Mouse (Mus musculus) G1E (cell line): Measurements from ENCODE around the gene Acot6. TPM values are rescaled to one million over a fixed set of nuclear protein-coding genes. Genes with fewer than 3 reads are reported as not detected.

Experiments used
- ATAC-seq: 2 replicates; pipeline ENCODE4 v1.8.0; 2016; ENCODE audit warnings: mild to moderate bottlenecking; ENCODE audit not compliant: insufficient number of reproducible peaks, poor library complexity, low FRiP score, severe bottlenecking; ENCODE audit errors: extremely low read depth
- DNase-seq: peaks from one replicate; pipeline ENCODE4 v3.0.0; 2012; ENCODE audit warnings: low spot score
- H3K27me3 ChIP-seq: 2 replicates; pipeline ENCODE4 v1.6.1; 2012; ENCODE audit warnings: mild to moderate bottlenecking, low read length, inconsistent platforms; ENCODE audit not compliant: insufficient read depth
- H3K36me3 ChIP-seq: replicated peaks from 2 replicates; pipeline ENCODE3; 2012; ENCODE audit warnings: mild to moderate bottlenecking, inconsistent platforms
- H3K4me1 ChIP-seq: 2 replicates; pipeline ENCODE4 v1.6.1; 2012; ENCODE audit warnings: low read depth, low read length, inconsistent platforms, mixed read lengths; ENCODE audit not compliant: insufficient read depth
- H3K4me3 ChIP-seq: 2 replicates; pipeline ENCODE4 v1.5.1; 2012; ENCODE audit warnings: low read depth, mild to moderate bottlenecking, inconsistent platforms, low read length, moderate library complexity, mixed read lengths
- H3K9me3 ChIP-seq: replicated peaks from 2 replicates; pipeline ENCODE4 v1.6.1; 2012; ENCODE audit warnings: inconsistent platforms
- CTCF ChIP-seq: IDR thresholded peaks from 2 replicates; pipeline ENCODE4 v1.5.1; 2012; ENCODE audit warnings: low read depth, low read length, inconsistent platforms, mixed read lengths
- GATA1 ChIP-seq: IDR thresholded peaks from 2 replicates; pipeline ENCODE4 v1.6.1; 2012; ENCODE audit warnings: borderline replicate concordance, low read length, inconsistent platforms, mixed read lengths
- GATA2 ChIP-seq: IDR thresholded peaks from 2 replicates; pipeline ENCODE4 v1.6.1; 2012; ENCODE audit warnings: low read depth, low read length, inconsistent platforms, borderline replicate concordance
- POLR2AphosphoS5 ChIP-seq: IDR thresholded peaks from 2 replicates; pipeline ENCODE4 v1.6.1; 2012; ENCODE audit warnings: low read depth, low read length, inconsistent platforms; ENCODE audit not compliant: insufficient replicate concordance
- TAL1 ChIP-seq: conservative IDR thresholded peaks from 2 replicates; pipeline ENCODE4 v1.6.1; 2012; ENCODE audit warnings: low read depth, low read length, inconsistent platforms, mixed read lengths
- polyA plus RNA-seq: library from polyadenylated mRNA; stranded (reverse); fragments of >175 nt; gene quantifications from 2 replicates; pipeline ENCODE4 v1.2.3, GENCODE M21; 2012
- total RNA-seq, 2 experiments: library from RNA; stranded (forward) in 1 of 2; stranded (reverse) in 1 of 2; fragments of 200-1000 nt in 1 of 2; fragments of >200 nt in 1 of 2; fragmentation: Nextera tagmentation in 1 of 2; gene quantifications; 2 replicates each; pipeline ENCODE4 v1.2.3; 2014 to 2017

Gene Acot6
- total and polyA plus RNA-seq, 3 experiments = 0.33 TPM; not detected in 2

DNA sequence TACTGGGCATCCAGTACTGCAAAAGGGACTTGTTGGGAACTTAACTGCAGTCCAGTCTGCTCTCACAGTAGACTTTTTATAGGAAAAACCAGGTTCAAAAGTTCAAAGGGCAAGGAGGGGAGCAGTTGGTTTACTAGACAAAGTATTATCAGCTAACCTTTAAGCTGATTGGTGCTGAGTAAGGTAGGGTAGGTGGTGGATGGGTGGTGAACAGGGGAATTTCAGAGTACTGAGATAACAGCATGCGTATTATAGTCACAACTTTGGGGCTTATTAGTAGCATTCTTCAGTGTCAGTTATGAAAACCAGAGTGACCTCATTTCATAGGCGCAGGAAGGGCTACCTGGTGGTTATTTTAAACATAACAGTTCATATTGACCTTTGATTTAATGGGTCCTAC lies 849 bp upstream of the Acot6 start:
- Histone ChIP-seq H3K27me3 (peaks cover 26% of the 10 kb centered on the region), H3K9me3 (no peaks in the 10 kb centered on the region), H3K4me1 (no peaks in the 10 kb centered on the region), H3K4me3 (no peak overlapping the region), H3K36me3 (no peaks in the 10 kb centered on the region)
- no peak for TF ChIP-seq TAL1
- no peak for TF ChIP-seq CTCF
- TF ChIP-seq POLR2AphosphoS5 = no peak
- TF ChIP-seq GATA2 = no peak
- no peak for TF ChIP-seq GATA1
- no peak for ATAC-seq
- no peak for DNase-seq

DNA sequence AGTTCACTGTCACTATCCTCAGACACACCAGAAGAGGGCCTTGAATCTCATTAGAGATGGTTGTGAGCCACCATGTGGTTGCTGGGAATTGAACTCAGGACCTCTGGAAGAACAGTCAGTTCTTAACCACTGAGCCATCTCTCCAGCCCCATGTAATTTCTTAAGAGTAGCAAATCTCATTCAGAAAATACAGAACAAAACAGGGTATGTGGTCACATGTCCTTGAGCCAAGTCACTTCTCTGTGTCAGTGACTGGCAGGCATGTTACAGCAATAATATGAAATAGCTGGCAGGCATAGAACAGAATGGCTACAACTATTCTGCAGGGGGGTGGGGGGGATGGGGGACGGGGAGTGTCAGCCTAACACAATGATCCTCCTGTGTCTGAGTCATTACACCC lies 383 bp upstream of the Acot6 start:
- no peak for TF ChIP-seq CTCF
- no peak for TF ChIP-seq TAL1
- no peak for TF ChIP-seq GATA1
- TF ChIP-seq GATA2 = no peak
- no peak for TF ChIP-seq POLR2AphosphoS5
- H3K36me3 ChIP-seq = no peaks in the 10 kb centered on the region
- ATAC-seq (no peak), DNase-seq (no peak)
- no peak overlapping the region for H3K4me3 ChIP-seq
- no peaks in the 10 kb centered on the region for H3K9me3 ChIP-seq
- H3K27me3 ChIP-seq = peaks cover 26% of the 10 kb centered on the region
- H3K4me1 ChIP-seq = no peaks in the 10 kb centered on the region

DNA sequence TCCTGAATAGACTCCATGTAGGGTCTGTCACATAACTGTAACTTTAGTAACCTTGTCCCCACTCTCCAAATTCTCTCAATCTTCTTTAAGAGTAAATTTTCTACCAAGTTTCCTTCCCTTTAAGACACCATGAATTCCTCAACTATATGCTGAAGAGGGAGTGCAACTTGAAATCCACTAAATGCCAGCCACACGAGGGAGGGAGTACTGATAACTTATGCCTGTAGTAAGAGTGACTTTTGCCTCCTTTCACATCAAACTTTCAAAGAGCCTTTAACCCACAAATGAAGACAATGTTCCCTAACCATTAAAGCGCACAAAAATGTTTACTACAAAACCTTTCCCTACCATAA lies 1.0 kb downstream of the Acot6 start:
- ATAC-seq (no peak), DNase-seq (no peak)
- Histone ChIP-seq H3K9me3 (no peaks in the 10 kb centered on the region), H3K4me1 (no peaks in the 10 kb centered on the region), H3K27me3 (peaks cover 22% of the 10 kb centered on the region), H3K36me3 (no peaks in the 10 kb centered on the region), H3K4me3 (no peak overlapping the region)
- TF ChIP-seq CTCF (no peak), POLR2AphosphoS5 (no peak), GATA2 (no peak)

DNA sequence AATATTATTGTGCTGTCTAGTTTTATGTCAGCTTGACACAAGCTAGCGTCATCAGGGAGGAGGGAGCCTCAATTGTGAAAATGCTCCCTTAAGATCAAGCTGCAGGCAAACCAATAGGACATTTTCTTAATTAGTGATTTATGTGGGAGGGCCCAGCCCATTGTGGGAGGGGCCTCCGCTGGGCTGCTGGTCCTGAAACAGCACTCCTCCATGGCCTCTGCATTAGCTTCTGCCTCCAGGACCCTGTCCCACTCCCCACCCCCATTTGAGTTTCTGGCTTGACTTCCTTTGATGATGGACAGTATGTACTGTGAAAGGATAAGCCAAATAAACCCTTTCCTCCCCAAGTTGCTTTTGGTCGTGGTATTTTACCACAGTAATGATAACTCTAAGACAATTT lies 6.6 kb downstream of the Acot6 start:
- TF ChIP-seq CTCF = no peak
- no peak for TF ChIP-seq POLR2AphosphoS5
- no peak for TF ChIP-seq GATA2
- no peak for TF ChIP-seq GATA1
- no peak for TF ChIP-seq TAL1
- Histone ChIP-seq H3K36me3 (no peaks in the 10 kb centered on the region), H3K4me3 (no peak overlapping the region), H3K4me1 (peaks cover 6% of the 10 kb centered on the region; the same call in 1 of the 2 replicates), H3K9me3 (no peaks in the 10 kb centered on the region), H3K27me3 (peaks cover 8% of the 10 kb centered on the region)
- no peak for ATAC-seq
- no peak for DNase-seq

DNA sequence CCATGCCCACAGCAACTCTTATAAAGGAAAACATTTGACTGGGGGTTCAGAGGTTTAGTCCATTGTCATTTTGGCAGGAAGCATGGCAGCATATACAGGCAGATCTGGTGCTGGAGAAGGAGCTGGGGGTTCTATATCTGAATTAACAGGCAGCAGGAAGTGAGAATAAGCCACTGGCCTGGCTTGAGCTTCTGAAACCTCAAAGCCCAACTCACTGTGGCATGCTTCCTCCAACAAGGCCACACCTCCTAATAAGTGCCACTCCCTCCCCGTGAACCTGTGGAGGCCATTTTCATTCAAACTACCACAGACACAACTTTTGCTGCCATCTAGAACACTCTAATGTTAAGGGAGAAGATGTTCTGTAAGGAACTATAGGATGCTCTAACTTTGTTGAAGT lies 7.2 kb downstream of the Acot6 start:
- ATAC-seq = no peak
- no peak for DNase-seq
- H3K4me1 ChIP-seq = peaks cover 6% of the 10 kb centered on the region; the same call in 1 of the 2 replicates
- peaks cover 10% of the 10 kb centered on the region for H3K27me3 ChIP-seq
- H3K9me3 ChIP-seq = no peaks in the 10 kb centered on the region
- TF ChIP-seq CTCF = no peak
- TF ChIP-seq GATA1 = no peak
- no peak for TF ChIP-seq TAL1
- TF ChIP-seq GATA2 = no peak
- TF ChIP-seq POLR2AphosphoS5 = no peak
- no peaks in the 10 kb centered on the region for H3K36me3 ChIP-seq
- H3K4me3 ChIP-seq = no peak overlapping the region

DNA sequence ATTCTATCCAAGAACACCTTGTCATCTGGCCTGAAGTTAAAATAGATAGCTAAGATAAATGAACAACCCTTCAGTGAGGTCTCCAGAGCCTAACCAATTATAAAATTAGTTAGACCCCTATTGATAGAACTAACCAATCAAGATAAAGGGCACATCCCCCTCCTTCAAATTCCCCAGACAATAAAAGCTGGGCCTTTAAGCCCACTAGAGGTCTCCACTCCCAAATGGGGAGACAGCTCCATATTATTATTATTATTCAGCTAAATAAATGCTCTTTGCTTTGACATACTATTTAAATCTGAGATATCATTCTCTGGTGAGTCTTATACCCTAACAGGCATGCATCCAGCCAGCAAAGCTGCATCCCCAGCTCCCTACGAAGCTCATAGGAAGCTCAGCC lies 9.5 kb downstream of the Acot6 start:
- Histone ChIP-seq H3K9me3 (no peaks in the 10 kb centered on the region), H3K27me3 (peaks cover 19% of the 10 kb centered on the region), H3K4me1 (peaks cover 9% of the 10 kb centered on the region), H3K4me3 (no peak overlapping the region), H3K36me3 (no peaks in the 10 kb centered on the region)
- no peak for DNase-seq
- no peak for ATAC-seq
- TF ChIP-seq CTCF = no peak
- TF ChIP-seq GATA1 = no peak
- no peak for TF ChIP-seq GATA2

DNA sequence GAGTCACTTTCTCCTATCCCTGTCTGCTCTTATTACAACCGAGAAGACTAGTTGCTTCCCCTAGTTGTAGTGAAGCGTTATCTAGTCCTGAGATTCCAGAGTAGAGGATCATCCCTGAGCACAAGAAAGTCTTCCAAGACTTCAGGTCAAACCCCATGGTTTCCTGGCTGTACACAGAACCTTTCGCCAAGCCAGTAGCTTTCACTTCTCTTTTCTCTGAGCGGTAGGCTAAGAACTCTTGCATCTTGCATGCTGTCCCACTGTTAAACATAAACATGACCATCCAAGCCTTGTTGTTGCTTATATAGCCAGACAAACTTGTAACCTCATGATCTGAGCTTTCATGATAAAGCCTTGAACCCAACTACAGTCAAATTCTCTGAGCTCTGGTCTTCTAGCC lies 10.4 kb downstream of the Acot6 start:
- Histone ChIP-seq H3K27me3 (peaks cover 19% of the 10 kb centered on the region), H3K36me3 (no peaks in the 10 kb centered on the region), H3K4me3 (no peak overlapping the region), H3K4me1 (peaks cover 9% of the 10 kb centered on the region), H3K9me3 (no peaks in the 10 kb centered on the region)
- TF ChIP-seq GATA2 (no peak), TAL1 (no peak), POLR2AphosphoS5 (no peak), GATA1 (no peak), CTCF (no peak)
- ATAC-seq = no peak
- DNase-seq = no peak
